14 mouse cellular contexts compared by ENCODE assay signal in the genomic region with DNA sequence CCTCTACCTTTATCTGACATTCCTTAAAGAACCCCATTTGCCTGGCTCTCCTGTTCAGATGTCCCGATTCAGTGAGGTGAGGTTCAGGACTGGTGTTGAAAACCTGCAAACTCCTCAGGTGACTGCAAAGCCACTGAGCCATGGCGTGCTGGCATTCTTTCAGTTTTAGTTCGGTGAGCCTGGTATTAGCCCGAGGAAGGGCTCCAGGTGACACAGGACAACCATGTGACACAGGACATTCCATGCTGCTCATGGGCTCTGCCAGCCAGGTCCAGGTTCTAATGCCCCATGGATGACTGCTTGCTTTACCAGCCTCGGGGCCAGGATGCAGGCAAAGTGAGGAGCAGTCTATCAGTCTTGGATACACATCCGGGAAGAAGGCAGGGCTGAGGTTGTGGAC. TPM values are rescaled to one million over a fixed set of nuclear protein-coding genes. Genes with fewer than 3 reads are reported as not detected.
DNase-seq lines count a peak whose midpoint lies in the region; ATAC-seq and TF ChIP-seq lines count a peak whose summit lies in the region.
"Had no signal": no experiment of that assay in that cellular context is flagged by ENCODE, and none has a peak within 500 bp of the region (broad histone marks: within the 10 kb centered on the region; RNA-seq: fewer than 3 reads in every experiment).

No protein-coding gene starts in this region.

- H3K27me3 ChIP-seq in stomach, embryonic 14.5 days (ENCODE audit: control insufficient read depth, insufficient read depth, low read length), result no peaks in the 10 kb centered on the region
- no peaks in the 10 kb centered on the region for H3K27me3 ChIP-seq in stomach, postnatal 0 days (ENCODE audit: control insufficient read depth, insufficient read depth, low read length)
- no peaks in the 10 kb centered on the region for H3K27me3 ChIP-seq in kidney, embryonic 14.5 days (ENCODE audit: control insufficient read depth, insufficient read depth, low read length)
- H3K27me3 ChIP-seq in limb, embryonic 11.5 days (ENCODE audit: control insufficient read depth, insufficient read depth, low read length), result no peaks in the 10 kb centered on the region
- H3K27me3 ChIP-seq in forebrain, embryonic 11.5 days (ENCODE audit: control insufficient read depth, insufficient read depth, low read length), result peaks cover 2% of the 10 kb centered on the region; the same call in 1 of the 2 replicates
- H3K27me3 ChIP-seq: Patski had no signal

- no peak for ATAC-seq in stomach, embryonic 14.5 days (ENCODE audit: insufficient number of reproducible peaks, insufficient read depth, low FRiP score, low read depth)
- no peak for ATAC-seq in stomach, postnatal 0 days (ENCODE audit: low FRiP score, low TSS enrichment)
- no peak for ATAC-seq in kidney, embryonic 14.5 days (ENCODE audit: low FRiP score, low TSS enrichment)
- no peak for ATAC-seq in limb, embryonic 11.5 days (ENCODE audit: insufficient number of reproducible peaks, low FRiP score, low TSS enrichment, low read depth)
- ATAC-seq in forebrain, embryonic 11.5 days (replicated peaks; ENCODE audit: low FRiP score), result no peak
- ATAC-seq: Patski had no signal

- 77% methylated on average over 6 of the region's 6 CpGs for WGBS in stomach, embryonic 14.5 days
- 73% methylated on average over 6 of the region's 6 CpGs for whole genome bisulfite sequencing in stomach, postnatal 0 days
- 70% methylated on average over 6 of the region's 6 CpGs for WGBS in kidney, embryonic 14.5 days
- 89% methylated on average over 6 of the region's 6 CpGs for WGBS in limb, embryonic 11.5 days
- WGBS in forebrain, embryonic 11.5 days, result 83% methylated on average over 6 of the region's 6 CpGs

- H3K4me3 ChIP-seq in stomach, embryonic 14.5 days (ENCODE audit: low read depth, low read length), result no peak overlapping the region
- H3K4me3 ChIP-seq in stomach, postnatal 0 days (ENCODE audit: low read depth, low read length), result no peak overlapping the region
- no peak overlapping the region for H3K4me3 ChIP-seq in kidney, embryonic 14.5 days (ENCODE audit: low read length)
- no peak overlapping the region for H3K4me3 ChIP-seq in limb, embryonic 11.5 days (ENCODE audit: low read depth, low read length)
- H3K4me3 ChIP-seq in forebrain, embryonic 11.5 days (ENCODE audit: low read depth, low read length), result no peak overlapping the region
- H3K4me3 ChIP-seq: hindbrain, embryonic 15.5 days had no signal

- H3K4me1 ChIP-seq in stomach, embryonic 14.5 days (ENCODE audit: control insufficient read depth, insufficient read depth, low read length), result peaks cover 63% of the 10 kb centered on the region
- peaks cover 21% of the 10 kb centered on the region for H3K4me1 ChIP-seq in stomach, postnatal 0 days (replicated peaks; ENCODE audit: control insufficient read depth, insufficient read depth)
- H3K4me1 ChIP-seq in kidney, embryonic 14.5 days (ENCODE audit: control insufficient read depth, insufficient read depth, low read length), result peaks cover 65% of the 10 kb centered on the region
- H3K4me1 ChIP-seq in limb, embryonic 11.5 days (ENCODE audit: control insufficient read depth, insufficient read depth, low read length), result peaks cover 44% of the 10 kb centered on the region
- peaks cover 10% of the 10 kb centered on the region; the same call in 1 of the 2 replicates for H3K4me1 ChIP-seq in forebrain, embryonic 11.5 days (replicated peaks; ENCODE audit: control insufficient read depth, insufficient read depth, low read length)

- H3K4me2 ChIP-seq in stomach, embryonic 14.5 days (replicated peaks; ENCODE audit: low read depth, low read length), result no peak overlapping the region
- no peak overlapping the region for H3K4me2 ChIP-seq in stomach, postnatal 0 days (replicated peaks; ENCODE audit: low read depth)
- H3K4me2 ChIP-seq in kidney, embryonic 14.5 days (replicated peaks; ENCODE audit: low read depth, low read length), result no peak overlapping the region
- no peak overlapping the region for H3K4me2 ChIP-seq in limb, embryonic 11.5 days (ENCODE audit: low read depth, severe bottlenecking)
- no peak overlapping the region for H3K4me2 ChIP-seq in forebrain, embryonic 11.5 days (ENCODE audit: low read depth, low read length, severe bottlenecking)
- H3K4me2 ChIP-seq: hindbrain, embryonic 15.5 days; midbrain, embryonic 11.5 days had no signal

- no peaks in the 10 kb centered on the region; the same call in 1 of the 2 replicates for H3K36me3 ChIP-seq in stomach, embryonic 14.5 days (ENCODE audit: control insufficient read depth, insufficient read depth, low read length)
- no peaks in the 10 kb centered on the region for H3K36me3 ChIP-seq in stomach, postnatal 0 days (ENCODE audit: control insufficient read depth, insufficient read depth, low read length)
- H3K36me3 ChIP-seq in kidney, embryonic 14.5 days (ENCODE audit: control insufficient read depth, insufficient read depth, low read length), result peaks cover 14% of the 10 kb centered on the region; the same call in 1 of the 2 replicates
- peaks cover 11% of the 10 kb centered on the region; the same call in 1 of the 2 replicates for H3K36me3 ChIP-seq in limb, embryonic 11.5 days (ENCODE audit: control insufficient read depth, insufficient read depth, low read length)
- no peaks in the 10 kb centered on the region for H3K36me3 ChIP-seq in forebrain, embryonic 11.5 days (ENCODE audit: control insufficient read depth, insufficient read depth, low read length)
- H3K36me3 ChIP-seq: hindbrain, embryonic 15.5 days had no signal

- no peaks in the 10 kb centered on the region for H3K9me3 ChIP-seq in stomach, embryonic 14.5 days (ENCODE audit: control insufficient read depth, low read depth, low read length)
- H3K9me3 ChIP-seq in stomach, postnatal 0 days (ENCODE audit: control insufficient read depth, low read length), result no peaks in the 10 kb centered on the region
- H3K9me3 ChIP-seq in kidney, embryonic 14.5 days (ENCODE audit: control insufficient read depth, low read length), result no peaks in the 10 kb centered on the region
- no peaks in the 10 kb centered on the region for H3K9me3 ChIP-seq in limb, embryonic 11.5 days (ENCODE audit: control insufficient read depth, low read length)
- no peaks in the 10 kb centered on the region for H3K9me3 ChIP-seq in forebrain, embryonic 11.5 days (ENCODE audit: control insufficient read depth, low read length)
- H3K9me3 ChIP-seq: hindbrain, embryonic 15.5 days had no signal

- H3K9ac ChIP-seq in stomach, embryonic 14.5 days (replicated peaks; ENCODE audit: low read depth, low read length), result 0 out of 2 replicates have a peak overlapping the region, but pooled peaks have one; percentile 14
- no peak overlapping the region for H3K9ac ChIP-seq in stomach, postnatal 0 days (ENCODE audit: low read length)
- no peak overlapping the region for H3K9ac ChIP-seq in kidney, embryonic 14.5 days (ENCODE audit: low read depth, low read length)
- peak overlapping the region; percentile 27; the same call in 1 of the 2 replicates for H3K9ac ChIP-seq in limb, embryonic 11.5 days (ENCODE audit: low read length)
- H3K9ac ChIP-seq in forebrain, embryonic 11.5 days (ENCODE audit: low read length), result no peak overlapping the region
- H3K9ac ChIP-seq: hindbrain, embryonic 15.5 days had no signal

- H3K27ac ChIP-seq in stomach, embryonic 14.5 days (ENCODE audit: low read length), result no peak overlapping the region
- no peak overlapping the region for H3K27ac ChIP-seq in stomach, postnatal 0 days (replicated peaks)
- 0 out of 2 replicates have a peak overlapping the region, but pooled peaks have one; percentile 24 for H3K27ac ChIP-seq in kidney, embryonic 14.5 days (ENCODE audit: low read depth, low read length)
- no peak overlapping the region for H3K27ac ChIP-seq in limb, embryonic 11.5 days (replicated peaks; ENCODE audit: low read depth, low read length)
- H3K27ac ChIP-seq in forebrain, embryonic 11.5 days (ENCODE audit: low read depth, low read length), result no peak overlapping the region
- H3K27ac ChIP-seq: hindbrain, embryonic 15.5 days had no signal

- no peak for TF ChIP-seq EP300 in stomach, postnatal 0 days (optimal IDR thresholded peaks at IDR 0.05)

- DNase-seq in stomach, postnatal 0 days (ENCODE audit: low spot score), result no peak
- DNase-seq in limb, embryonic 11.5 days (ENCODE audit: low spot score), result no peak
- no peak for DNase-seq in embryo, embryonic 10.5 days (ENCODE audit: low spot score)
- no peak for DNase-seq in right cerebral cortex, postnatal 4 days
- no peak for DNase-seq in forebrain, embryonic 11.5 days (ENCODE audit: low spot score)
- DNase-seq: cerebellum, adult 11-12 months; heart, postnatal 10 days; lung, postnatal 10 days; thymus, postnatal 36 days had no signal

- no peak for TF ChIP-seq CTCF in stomach, postnatal 0 days (IDR thresholded peaks at IDR 0.05; ENCODE audit: low read depth)

RNA-seq across cellular contexts. Expression of a gene that starts 4.4 kb away (rescaled TPM):
- 92.9 and 99.3 TPM in 2 replicates for polyA plus RNA-seq in stomach, embryonic 14.5 days (2014; fragmentation: Nextera tagmentation; extraction: Ambion mirVana)
- 30.9 and 31.9 TPM in 2 replicates for polyA plus RNA-seq in stomach, postnatal 0 days (2015; fragmentation: Nextera tagmentation; extraction: Ambion mirVana)
- polyA plus RNA-seq in kidney, embryonic 14.5 days (2014; fragmentation: Nextera tagmentation; extraction: Ambion mirVana), result 88.5 and 88.9 TPM in 2 replicates
- polyA plus RNA-seq in limb, embryonic 11.5 days (2014; fragmentation: Nextera tagmentation; extraction: Ambion mirVana), result 96.4 and 108 TPM in 2 replicates
- 38.9 and 46.7 TPM in 2 replicates for polyA plus RNA-seq in forebrain, embryonic 11.5 days (2014; fragmentation: Nextera tagmentation; extraction: Ambion mirVana)

RNA-seq across cellular contexts. Expression of a gene that starts 25.2 kb away (rescaled TPM):
- 0.27 and 0.71 TPM in 2 replicates for polyA plus RNA-seq in stomach, embryonic 14.5 days (2014; fragmentation: Nextera tagmentation; extraction: Ambion mirVana)
- polyA plus RNA-seq in stomach, postnatal 0 days (2015; fragmentation: Nextera tagmentation; extraction: Ambion mirVana), result 1.7 and 2.5 TPM in 2 replicates
- polyA plus RNA-seq in kidney, embryonic 14.5 days (2014; fragmentation: Nextera tagmentation; extraction: Ambion mirVana), result 0.11 TPM in 1 of 2 replicates, not detected in the other
- polyA plus RNA-seq in limb, embryonic 11.5 days (2014; fragmentation: Nextera tagmentation; extraction: Ambion mirVana), result not detected in 2 replicates
- polyA plus RNA-seq in forebrain, embryonic 11.5 days (2014; fragmentation: Nextera tagmentation; extraction: Ambion mirVana), result not detected in 2 replicates
- polyA plus RNA-seq: midbrain, embryonic 11.5 days had no signal

Comparison
In these comparisons a context has a peak if more than half of its experiments do, and no peak if none do; other contexts are left out.
1. H3K9ac ChIP-seq: peak in stomach, embryonic 14.5 days (single experiment) and limb, embryonic 11.5 days (single experiment); none in stomach, postnatal 0 days (single experiment), kidney, embryonic 14.5 days (single experiment) and forebrain, embryonic 11.5 days (single experiment).